Mouse (Mus musculus): ENCODE results near the gene Zfp467.

GRCm38 (mm10) chr6:48470739-48471138 lies 25.1 kb upstream of the Zfp467 start:
- no peak for TF ChIP-seq CTCF (IDR thresholded peaks at IDR 0.05; ENCODE audit: low read depth)
- no peak for TF ChIP-seq EP300 (IDR thresholded peaks at IDR 0.05; ENCODE audit: low read depth)

All from heart, postnatal 0 days (tissue).